Mouse (Mus musculus) hindbrain, postnatal 0 days (tissue): ENCODE results near the gene Inpp5d. TPM values are rescaled to one million over a fixed set of nuclear protein-coding genes. Genes with fewer than 3 reads are reported as not detected.

ENCODE experiments used
- ATAC-seq: fragments of 200-750 bp; cut with Nextera tagmentation; 2 replicates; pipeline ENCODE4 v1.8.0; 2017; ENCODE audit warnings: mild to moderate bottlenecking, moderate TSS enrichment, moderate library complexity
- DNase-seq: peaks from one replicate; pipeline ENCODE4 v3.0.0-alpha.2; 2015; ENCODE audit warnings: low spot score
- H3K27ac ChIP-seq: fragments of 300-500 bp; sonication (generic); 2 replicates; pipeline ENCODE4 v1.5.1; 2014; ENCODE audit warnings: mild to moderate bottlenecking
- H3K27me3 ChIP-seq: fragments of 300-500 bp; sonication (generic); 2 replicates; pipeline ENCODE4 v1.6.1; 2014; ENCODE audit warnings: low read length, mixed read lengths; ENCODE audit not compliant: insufficient read depth
- H3K36me3 ChIP-seq: fragments of 300-500 bp; sonication (generic); 2 replicates; pipeline ENCODE4 v1.6.1; 2014; ENCODE audit warnings: low read length, mixed read lengths; ENCODE audit not compliant: insufficient read depth
- H3K4me1 ChIP-seq: fragments of 300-500 bp; sonication (generic); 2 replicates; pipeline ENCODE4 v1.6.1; 2014; ENCODE audit warnings: antibody characterized with exemption, low read length, mixed read lengths; ENCODE audit not compliant: insufficient read depth
- H3K4me2 ChIP-seq: fragments of 300-500 bp; sonication (generic); 2 replicates; pipeline ENCODE4 v1.6.1; 2014; ENCODE audit warnings: low read depth, mild to moderate bottlenecking, low read length, moderate library complexity, mixed read lengths
- H3K4me3 ChIP-seq: fragments of 300-500 bp; sonication (generic); 2 replicates; pipeline ENCODE4 v1.5.1; 2014; ENCODE audit warnings: low read length
- H3K9ac ChIP-seq: fragments of 300-500 bp; sonication (generic); replicated peaks from 2 replicates; pipeline ENCODE4 v1.6.1; 2014; ENCODE audit warnings: mild to moderate bottlenecking, low read length, moderate library complexity, mixed read lengths
- H3K9me3 ChIP-seq: fragments of 300-500 bp; sonication (generic); 2 replicates; pipeline ENCODE4 v1.6.1; 2016; ENCODE audit warnings: low read length, mixed read lengths
- CTCF ChIP-seq: IDR thresholded peaks from 2 replicates; pipeline ENCODE4 v1.5.1; 2016; ENCODE audit warnings: antibody characterized with exemption, control low read depth, low read depth
- WGBS: fragments of 180-500 bp; shearing (Covaris S2); extraction: QIAGEN DNeasy Blood & Tissue Kit; methylation state at CpG from one replicate; pipeline ENCODE4 v1.1.7; 2014; 5-methylcytosine and 5-hydroxymethylcytosine counted together
- polyA plus RNA-seq: library from polyadenylated mRNA; unstranded; fragments of >200 nt; fragmentation: Nextera tagmentation; extraction: Ambion mirVana; gene quantifications from 2 replicates; pipeline ENCODE4 v1.2.1, GENCODE M21; 2015
- total RNA-seq: library from RNA; depleted of rRNA; stranded (reverse); fragments of >200 nt; gene quantifications from 2 replicates; pipeline ENCODE4 v1.2.3, GENCODE M21; 2014

Gene Inpp5d
- total and polyA plus RNA-seq, 2 experiments from 2014 or later, result 2.1 to 7.4 TPM

DNA sequence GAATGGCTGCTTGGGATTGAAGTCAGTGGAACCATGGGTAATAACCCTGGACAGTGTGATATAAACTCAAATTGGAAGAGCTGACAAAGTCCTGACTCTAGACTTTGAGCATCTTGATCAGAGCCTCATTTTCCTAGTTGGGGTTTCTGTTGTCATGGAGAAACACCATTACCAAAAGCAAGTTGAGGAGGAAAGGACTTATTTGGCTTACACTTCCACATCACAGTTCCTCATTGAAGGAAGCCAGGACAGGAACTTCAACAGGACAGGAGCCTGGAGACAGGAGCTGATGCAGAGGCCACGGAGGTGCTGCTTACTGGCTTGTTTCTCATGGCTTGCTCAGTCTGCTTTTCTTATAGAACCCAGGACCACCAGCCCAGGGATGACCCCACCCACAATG is 31.3 kb downstream of the Inpp5d start:
- H3K27ac ChIP-seq, result no peak overlapping the region
- ATAC-seq (no peak), DNase-seq (no peak)
- H3K4me3 ChIP-seq, result no peak overlapping the region
- no peak overlapping the region for H3K4me2 ChIP-seq
- TF ChIP-seq CTCF, result no peak
- H3K9me3 ChIP-seq, result no peaks in the 10 kb centered on the region
- no peaks in the 10 kb centered on the region for H3K4me1 ChIP-seq
- H3K36me3 ChIP-seq, result no peaks in the 10 kb centered on the region
- H3K9ac ChIP-seq, result no peak overlapping the region
- no peaks in the 10 kb centered on the region for H3K27me3 ChIP-seq
- 85% methylated on average over 1 of the region's 1 CpGs for WGBS

DNA sequence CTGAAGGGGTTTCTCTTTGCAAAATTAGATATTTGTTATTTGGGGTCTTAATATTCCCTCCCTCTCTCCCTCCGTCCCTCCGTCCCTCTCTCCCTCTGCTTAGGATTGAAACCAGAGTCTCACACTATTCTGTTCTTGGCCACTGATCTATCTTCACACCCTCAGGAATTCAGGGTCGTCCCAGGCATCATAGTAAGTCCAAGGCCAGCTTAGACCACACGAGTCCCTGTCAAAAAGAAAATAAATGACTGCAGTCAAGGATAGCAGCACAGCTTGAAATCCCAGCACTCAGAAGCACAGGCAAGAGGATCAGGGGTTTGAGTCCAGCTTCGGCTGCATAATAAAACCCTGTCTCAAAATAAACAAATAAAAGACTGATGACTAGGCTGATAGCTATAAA is 35.0 kb downstream of the Inpp5d start:
- Histone ChIP-seq H3K4me3 (no peak overlapping the region), H3K27ac (no peak overlapping the region), H3K9ac (no peak overlapping the region), H3K27me3 (no peaks in the 10 kb centered on the region), H3K4me2 (no peak overlapping the region), H3K9me3 (no peaks in the 10 kb centered on the region), H3K4me1 (no peaks in the 10 kb centered on the region), H3K36me3 (no peaks in the 10 kb centered on the region)
- no peak for DNase-seq
- 64% methylated on average over 5 of the region's 5 CpGs for WGBS
- no peak for TF ChIP-seq CTCF
- ATAC-seq, result no peak

DNA sequence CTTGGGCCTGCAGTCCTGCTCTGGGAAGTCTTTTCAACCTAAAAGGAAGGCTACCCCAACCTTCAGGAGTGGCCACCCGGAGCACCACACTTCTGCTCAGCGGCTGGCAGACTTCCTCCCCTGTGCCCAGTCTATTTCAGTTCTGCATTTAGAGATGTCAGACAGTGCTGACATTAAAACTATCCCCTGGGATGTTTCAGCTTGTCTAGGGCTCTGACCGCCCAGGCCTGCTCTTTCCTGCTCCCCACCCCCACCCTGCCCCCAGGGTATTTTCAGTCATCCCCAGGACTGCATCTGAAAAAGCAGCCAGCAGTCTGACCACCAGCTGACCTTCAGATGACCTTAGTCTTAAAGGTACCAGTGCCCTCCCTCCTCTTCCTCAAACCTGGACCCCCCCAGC is 38.0 kb downstream of the Inpp5d start:
- Histone ChIP-seq H3K27me3 (no peaks in the 10 kb centered on the region), H3K9ac (no peak overlapping the region), H3K4me2 (no peak overlapping the region), H3K36me3 (no peaks in the 10 kb centered on the region), H3K27ac (no peak overlapping the region), H3K4me1 (no peaks in the 10 kb centered on the region), H3K9me3 (no peaks in the 10 kb centered on the region), H3K4me3 (no peak overlapping the region)
- no peak for ATAC-seq
- DNase-seq, result no peak
- 48% methylated on average over 3 of the region's 3 CpGs for WGBS
- TF ChIP-seq CTCF, result no peak

- TF ChIP-seq CTCF, result no peak
- 93% methylated on average over 2 of the region's 2 CpGs for WGBS
- Histone ChIP-seq H3K4me1 (no peaks in the 10 kb centered on the region), H3K4me2 (no peak overlapping the region), H3K9ac (no peak overlapping the region), H3K4me3 (no peak overlapping the region), H3K36me3 (no peaks in the 10 kb centered on the region), H3K27ac (no peak overlapping the region), H3K9me3 (no peaks in the 10 kb centered on the region), H3K27me3 (no peaks in the 10 kb centered on the region)
- ATAC-seq (no peak), DNase-seq (no peak)
Observed at GRCm38 (mm10) chr1:87658485-87658884, 38.4 kb downstream of the Inpp5d start.

GRCm38 (mm10) chr1:87658937-87659617 is 39.0 kb downstream of the Inpp5d start:
- Histone ChIP-seq H3K4me2 (no peak overlapping the region), H3K4me1 (no peaks in the 10 kb centered on the region)
- WGBS, result 72% methylated on average over 8 of the region's 8 CpGs

DNA sequence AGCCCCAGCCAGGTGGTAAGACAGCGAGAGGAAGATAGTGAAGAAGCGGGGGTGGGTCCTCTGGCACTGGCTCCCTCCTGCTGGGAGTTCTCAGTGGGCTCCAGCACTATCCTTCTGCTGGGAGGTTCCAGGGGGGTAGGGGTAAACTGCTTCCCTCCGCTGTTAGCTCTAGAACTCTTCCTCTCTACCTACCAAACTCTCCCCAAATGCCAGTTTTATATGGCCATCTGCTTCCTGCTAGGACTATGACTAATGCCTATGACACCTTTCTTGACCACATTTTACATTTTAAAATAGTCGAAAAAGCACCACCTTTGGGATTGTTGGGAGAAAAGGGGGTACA is 39.5 kb downstream of the Inpp5d start:
- H3K27ac ChIP-seq, result no peak overlapping the region
- ATAC-seq, result no peak
- no peaks in the 10 kb centered on the region for H3K4me1 ChIP-seq
- 81% methylated on average over 4 of the region's 4 CpGs for WGBS
- no peak overlapping the region for H3K4me2 ChIP-seq
- DNase-seq, result no peak
- no peak for TF ChIP-seq CTCF
- no peaks in the 10 kb centered on the region for H3K9me3 ChIP-seq
- H3K9ac ChIP-seq, result no peak overlapping the region
- no peaks in the 10 kb centered on the region for H3K36me3 ChIP-seq
- H3K27me3 ChIP-seq, result no peaks in the 10 kb centered on the region
- no peak overlapping the region for H3K4me3 ChIP-seq

More at GRCm38 (mm10) chr1:87658937-87659617, 39.0 kb downstream of the Inpp5d start:
- no peak for ATAC-seq
- Histone ChIP-seq H3K27me3 (no peaks in the 10 kb centered on the region), H3K27ac (no peak overlapping the region), H3K9me3 (no peaks in the 10 kb centered on the region), H3K9ac (no peak overlapping the region), H3K36me3 (no peaks in the 10 kb centered on the region), H3K4me3 (no peak overlapping the region)
- no peak for TF ChIP-seq CTCF
- DNase-seq, result no peak

DNA sequence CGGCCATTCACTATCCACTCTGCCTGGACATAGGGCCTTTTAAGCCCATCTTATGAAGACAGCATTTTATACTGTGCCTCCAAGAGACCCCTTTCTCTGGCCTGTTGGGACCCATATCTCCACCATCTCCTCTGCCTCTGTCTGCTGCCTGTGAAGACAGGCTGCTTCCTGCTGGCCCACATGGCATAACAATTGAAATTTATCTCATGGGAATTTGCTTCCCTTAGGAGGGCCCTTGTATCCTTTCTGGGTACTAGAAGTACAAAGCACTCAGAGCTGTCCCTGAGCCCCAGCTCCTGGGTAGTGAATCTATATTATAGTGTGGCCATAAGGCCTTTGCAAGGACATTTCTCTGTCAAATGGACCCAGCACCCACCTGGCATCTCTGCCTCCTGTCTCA is 40.6 kb downstream of the Inpp5d start:
- H3K4me2 ChIP-seq, result no peak overlapping the region
- H3K9ac ChIP-seq, result no peak overlapping the region
- no peaks in the 10 kb centered on the region for H3K27me3 ChIP-seq
- no peaks in the 10 kb centered on the region for H3K36me3 ChIP-seq
- DNase-seq (no peak), ATAC-seq (no peak)
- 81% methylated on average over 1 of the region's 1 CpGs for WGBS
- H3K9me3 ChIP-seq, result no peaks in the 10 kb centered on the region
- H3K27ac ChIP-seq, result no peak overlapping the region
- TF ChIP-seq CTCF, result no peak
- H3K4me3 ChIP-seq, result no peak overlapping the region
- no peaks in the 10 kb centered on the region for H3K4me1 ChIP-seq
